Mouse (Mus musculus): ENCODE measurements around the gene Tmprss6.

Gene Tmprss6

DNA sequence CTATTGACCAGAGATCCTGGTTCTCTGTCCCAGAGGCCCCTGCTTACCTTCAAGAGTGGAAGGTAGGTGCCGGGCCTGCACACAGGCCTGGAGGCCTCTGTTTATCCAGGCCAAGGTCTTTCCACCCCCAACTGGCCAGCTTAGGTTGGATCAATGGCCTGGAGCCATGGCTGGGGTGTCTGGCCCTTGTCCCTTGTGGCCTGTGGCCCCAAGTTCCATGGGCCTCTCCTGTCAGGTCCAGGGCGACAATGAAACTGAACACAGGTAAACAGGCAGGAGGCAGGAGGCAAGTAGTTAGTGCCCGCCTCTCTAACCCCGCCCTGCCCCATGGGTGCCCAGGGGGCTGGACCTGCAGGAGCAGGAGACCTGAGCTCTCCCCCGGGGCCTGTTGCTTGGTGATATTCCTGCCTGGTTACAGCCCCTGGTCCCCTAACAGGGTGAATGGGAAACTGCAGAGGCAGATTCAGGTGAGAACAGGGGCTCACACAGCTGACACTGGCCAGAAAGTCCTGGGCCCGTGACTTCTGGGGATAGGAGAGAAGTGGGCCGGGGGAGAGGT is at the start of gene Tmprss6:
Gene Tmprss6, minus strand, starts transcription at position 256 of the 559 bp plus-strand sequence.
- no peak for DNase-seq

DNA sequence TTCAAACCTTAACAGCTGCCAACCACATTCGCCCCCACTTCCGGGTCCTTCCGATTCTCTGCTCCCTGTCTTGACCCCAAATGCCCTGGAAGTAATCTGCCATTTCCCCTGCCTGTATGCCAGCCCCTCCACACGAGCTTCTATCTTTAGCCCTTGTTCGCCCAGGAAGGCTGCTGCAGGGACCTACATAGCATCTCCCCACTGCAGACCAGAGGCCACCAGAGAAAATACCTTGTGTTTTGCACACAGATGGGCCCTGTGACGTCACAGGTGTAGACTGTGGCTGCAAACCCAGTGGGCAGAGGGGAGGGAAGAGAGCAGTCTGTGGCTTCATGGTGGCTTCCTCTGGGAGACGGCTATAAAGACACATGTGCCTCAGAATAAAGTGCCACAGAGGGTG is 49.8 kb upstream of the Tmprss6 start:
- no peak for DNase-seq

DNA sequence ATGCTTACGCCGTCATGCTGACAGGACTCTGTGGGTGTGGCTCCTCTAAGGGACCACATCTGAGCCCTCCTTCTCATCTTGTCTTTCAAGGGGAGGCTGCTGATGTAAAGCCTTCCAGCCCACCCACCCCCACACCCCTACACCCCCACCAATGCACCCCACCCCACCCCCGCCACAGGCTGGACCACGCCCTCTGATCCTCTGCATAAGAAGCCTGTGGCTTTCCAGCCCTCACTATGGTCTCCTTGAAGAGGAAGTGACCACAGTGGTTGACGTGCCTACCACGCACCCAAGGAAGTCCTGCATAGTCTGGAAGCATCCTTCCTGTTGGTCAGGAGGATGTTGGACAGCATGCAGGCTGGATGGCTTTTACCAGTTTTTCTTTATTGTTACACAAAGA is 47.3 kb upstream of the Tmprss6 start:
- DNase-seq = no peak

DNA sequence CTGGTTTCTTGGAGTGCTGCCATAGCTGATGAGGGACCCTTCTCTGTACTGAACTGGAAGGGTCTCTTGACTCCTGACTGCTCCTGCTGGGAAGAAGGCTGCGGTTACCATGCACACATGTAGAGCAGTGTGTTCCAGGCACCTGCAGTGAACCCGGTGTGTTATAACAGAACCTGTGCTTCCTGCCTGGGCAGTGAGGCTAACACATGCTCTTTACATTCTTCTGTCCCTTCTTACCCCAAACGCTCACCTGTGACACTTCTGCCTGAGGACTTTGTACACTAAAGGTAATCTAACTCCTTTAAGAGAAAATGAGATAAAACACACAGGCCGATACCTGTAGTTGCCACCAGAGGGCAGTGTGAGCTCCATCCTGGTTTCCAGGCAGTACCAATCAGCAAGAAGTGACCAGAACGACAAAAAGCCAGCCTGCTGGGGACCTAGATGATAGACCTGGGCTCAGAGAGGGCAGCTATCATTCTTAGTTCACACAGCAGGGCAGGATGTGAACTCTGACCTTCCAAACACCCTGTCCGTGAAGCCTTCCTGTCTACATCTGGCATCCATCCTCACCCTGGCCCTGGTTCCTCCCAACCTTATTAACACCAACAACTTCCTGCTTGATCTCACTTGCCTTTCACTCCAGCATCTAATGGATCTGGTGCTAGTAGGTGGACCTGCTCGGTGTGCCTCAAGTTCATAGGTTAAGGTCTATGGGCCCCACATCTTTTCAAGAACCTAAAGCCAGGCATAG is 46.1 kb upstream of the Tmprss6 start:
- DNase-seq = peak; percentile 88

DNA sequence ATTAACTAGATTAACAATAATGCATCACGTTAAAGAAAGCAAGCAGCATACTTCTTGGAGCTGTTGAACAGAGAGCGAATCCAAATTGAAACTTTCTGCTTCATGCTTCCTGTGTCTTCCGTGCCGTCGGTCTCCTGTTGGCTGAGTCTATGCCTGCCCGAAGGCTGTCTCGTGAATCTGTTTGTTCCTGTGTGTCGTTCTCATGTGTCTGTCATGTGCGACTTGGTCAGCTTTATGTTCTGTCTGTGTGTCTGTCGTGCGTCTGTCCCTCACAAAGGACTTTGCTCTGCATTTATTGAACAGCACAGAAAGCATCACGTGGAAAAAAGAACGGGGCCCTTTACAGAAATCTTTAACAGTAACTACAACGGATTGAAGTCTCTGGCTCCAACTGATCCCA is 44.6 kb upstream of the Tmprss6 start:
- DNase-seq = no peak

DNA sequence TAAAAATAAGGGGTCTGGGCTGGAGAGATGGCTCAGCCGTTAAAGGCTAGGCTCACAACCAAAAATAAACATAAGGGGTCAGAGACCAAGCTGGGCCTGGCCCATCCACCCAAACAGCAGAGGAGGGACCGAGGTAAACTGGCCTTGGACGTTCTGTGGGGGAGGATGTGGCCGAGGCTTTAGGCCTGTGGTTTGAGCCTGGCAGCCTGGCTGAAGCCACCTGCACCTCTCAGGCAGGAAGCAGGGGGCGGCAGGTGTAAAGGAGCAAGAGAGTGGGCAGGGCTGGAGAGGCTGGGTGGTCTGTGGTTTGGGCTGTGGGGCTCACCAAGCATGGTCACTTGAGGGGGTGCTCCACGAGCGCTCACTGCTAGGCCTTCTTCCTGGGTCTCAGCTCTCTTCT is 43.5 kb upstream of the Tmprss6 start:
- DNase-seq = no peak

DNA sequence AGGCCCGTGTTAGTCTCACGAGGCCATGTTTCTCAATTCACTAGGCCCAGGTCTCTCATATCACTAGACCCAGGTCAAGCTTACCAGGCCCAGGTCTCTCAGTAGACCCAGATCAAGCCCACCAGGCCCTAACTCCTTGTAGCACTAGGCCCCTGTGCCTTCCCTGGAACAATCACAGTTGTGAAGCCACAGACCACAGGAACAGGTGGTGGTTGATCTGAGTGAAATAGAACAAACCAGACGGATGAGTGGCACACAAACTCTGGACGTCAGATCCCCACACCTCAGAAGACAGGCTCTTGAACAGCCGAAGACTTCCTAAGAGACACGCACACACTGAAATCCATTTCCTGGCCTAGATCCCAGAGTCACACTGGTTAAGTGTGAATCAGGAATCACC is 42.3 kb upstream of the Tmprss6 start:
- no peak for DNase-seq

DNA sequence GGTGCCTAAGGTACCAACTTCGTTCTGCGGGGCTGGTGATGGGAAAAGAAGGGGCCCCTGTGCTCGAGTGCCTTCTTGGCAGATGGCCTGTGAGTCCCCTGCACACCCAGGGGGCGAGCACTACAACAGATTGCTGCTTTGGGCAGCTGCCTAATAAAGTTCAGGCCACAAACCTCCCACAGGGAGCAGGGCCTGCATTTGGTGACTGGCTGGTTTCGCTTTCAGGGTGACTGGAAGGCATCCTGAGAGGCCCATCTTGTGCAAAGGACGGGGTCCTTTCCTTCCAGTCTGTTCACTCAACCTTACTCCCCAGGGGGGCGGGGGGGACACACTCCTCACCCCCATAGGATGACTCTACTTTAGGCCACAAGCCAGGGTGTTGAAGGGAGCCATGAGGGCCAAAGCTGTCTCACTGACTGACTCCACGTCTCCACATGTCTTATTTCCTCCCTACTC is 41.7 kb upstream of the Tmprss6 start:
- no peak for DNase-seq

DNA sequence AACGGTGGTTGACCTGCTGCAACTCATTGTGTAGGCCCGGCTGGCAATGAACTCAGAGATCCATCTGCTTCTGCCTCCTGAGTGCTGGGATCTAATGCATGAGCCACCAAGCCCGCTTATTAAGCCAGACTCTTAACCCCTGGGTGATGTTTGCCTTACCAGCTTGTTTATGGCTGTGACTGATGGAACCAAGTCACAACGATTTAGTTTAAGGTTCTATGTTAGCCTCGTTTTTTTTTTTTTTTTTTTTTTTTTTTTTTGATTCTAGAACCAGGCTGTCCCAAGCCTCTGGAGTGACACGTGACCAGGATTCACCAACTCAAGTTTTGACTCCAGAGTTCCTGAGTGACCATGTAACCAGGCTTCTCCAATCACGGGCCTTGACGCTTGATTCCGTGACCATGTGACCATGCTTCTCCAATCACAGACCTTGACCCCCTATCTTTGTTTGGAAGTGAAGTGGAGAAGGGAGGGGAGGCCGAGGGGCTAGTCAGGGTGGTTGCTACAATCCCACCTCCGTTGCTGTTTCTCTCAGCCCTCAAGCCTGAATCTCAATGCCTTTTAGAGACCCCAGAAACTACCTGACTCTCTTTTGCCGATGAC is 41.0 kb upstream of the Tmprss6 start:
- DNase-seq = no peak

DNA sequence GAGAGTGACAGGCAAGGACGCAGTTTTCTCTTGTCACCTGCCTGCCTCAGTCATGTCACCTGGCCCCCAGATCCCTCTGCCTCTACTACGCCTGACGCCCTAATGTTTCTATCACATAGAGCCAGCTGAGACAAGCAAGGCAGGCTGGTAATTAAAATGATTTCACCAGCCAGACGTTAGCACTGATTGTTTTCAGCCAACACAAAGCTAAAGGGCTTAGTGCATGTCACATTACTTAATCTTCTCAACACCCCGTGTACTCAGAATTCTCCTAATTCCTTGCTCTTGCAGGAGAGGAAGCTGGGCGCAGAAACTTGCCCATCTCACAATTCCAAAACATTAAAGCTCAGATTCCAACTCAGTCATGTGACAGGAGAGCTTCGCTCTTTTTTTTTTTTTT is 40.0 kb upstream of the Tmprss6 start:
- no peak for DNase-seq

DNA sequence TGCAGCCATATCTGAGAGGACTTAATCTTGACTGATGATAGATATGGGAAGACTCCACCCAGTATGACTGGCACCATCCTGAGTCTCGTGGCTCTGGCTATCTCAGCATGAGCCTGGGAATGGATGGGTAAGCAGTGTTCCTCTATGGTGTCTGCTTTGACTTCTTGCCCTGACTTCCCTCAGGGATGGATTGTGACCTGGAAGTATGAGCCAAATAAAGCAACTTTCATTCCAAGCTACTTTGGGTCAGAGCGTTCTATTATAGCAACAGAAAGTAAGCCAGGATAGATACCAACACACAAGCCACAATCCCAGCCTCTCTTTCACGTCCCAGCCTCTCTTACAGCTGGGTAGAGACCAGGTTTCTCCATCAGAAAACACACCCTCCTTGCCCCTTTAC is 37.1 kb upstream of the Tmprss6 start:
- DNase-seq = no peak

DNA sequence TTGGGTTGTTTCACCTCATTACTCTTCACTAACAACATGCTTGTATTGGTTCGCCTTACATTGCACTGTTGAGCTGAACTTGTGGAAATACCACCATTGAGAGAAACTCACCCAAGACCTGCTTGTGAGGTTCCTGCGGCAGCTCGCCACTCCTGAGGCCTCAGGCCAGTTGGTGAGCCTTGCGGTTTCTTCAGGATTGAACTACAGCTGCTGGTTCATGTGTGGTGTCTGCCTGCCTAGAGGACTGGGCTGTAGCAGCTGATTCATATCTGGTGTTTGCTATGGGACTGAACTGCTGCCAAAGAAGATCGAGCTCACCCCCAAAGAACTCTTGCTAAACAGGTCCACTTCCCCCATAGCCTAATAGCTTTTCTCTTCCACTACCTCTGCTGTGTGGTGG is 36.4 kb upstream of the Tmprss6 start:
- no peak for DNase-seq

DNA sequence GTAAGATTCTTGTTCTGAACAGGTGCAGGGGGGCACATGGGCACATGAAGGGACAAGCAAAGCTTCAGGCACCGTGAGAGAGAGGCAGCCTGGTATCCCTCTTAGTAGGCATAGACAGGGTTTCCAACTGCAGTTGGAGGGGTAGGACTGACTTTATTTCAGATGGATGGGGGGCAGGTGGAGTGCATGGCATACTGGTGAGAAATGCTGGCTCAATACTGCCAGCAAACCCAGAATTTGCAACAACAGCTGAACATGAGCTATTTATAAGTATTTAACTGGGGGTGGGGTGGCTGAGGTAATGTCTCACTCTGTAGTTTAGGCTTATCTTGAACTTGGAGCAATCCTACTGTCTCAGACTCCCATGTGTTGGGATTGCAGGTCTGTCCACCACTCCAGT is 35.6 kb upstream of the Tmprss6 start:
- DNase-seq = no peak

DNA sequence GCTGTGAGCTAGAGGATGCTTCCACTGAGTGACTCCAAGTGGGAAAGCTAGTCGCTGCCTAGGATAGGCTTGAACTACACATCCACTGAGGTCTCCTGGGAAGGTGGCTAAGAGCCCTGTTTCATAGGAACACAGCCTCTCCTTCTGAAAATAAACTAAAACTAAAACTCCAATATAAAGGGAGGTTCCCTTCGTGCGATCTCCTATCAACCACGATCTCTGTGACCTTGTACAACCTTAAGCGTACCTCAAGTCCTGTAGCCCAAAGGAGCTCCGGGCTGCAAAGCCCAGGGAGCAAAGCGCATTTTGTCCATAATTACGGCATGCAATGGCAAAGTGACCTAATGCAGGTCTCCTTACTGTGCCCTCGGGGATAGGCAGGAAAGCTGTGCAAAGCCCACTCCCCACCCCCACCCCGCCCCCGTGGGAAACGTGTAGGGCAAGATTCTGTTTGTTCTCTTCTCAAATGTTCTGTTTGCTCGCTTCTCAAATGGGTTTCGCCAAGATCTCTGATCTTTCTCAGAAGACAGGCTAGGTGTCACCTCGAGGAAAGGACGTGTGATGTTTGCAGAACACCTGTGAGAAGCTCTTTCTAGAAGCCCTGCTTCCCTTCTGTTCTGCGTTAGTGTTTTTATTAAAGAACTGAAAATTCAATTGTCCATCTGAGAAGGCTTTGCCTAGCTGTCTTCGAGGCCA is 34.2 kb upstream of the Tmprss6 start:
- DNase-seq = no peak

DNA sequence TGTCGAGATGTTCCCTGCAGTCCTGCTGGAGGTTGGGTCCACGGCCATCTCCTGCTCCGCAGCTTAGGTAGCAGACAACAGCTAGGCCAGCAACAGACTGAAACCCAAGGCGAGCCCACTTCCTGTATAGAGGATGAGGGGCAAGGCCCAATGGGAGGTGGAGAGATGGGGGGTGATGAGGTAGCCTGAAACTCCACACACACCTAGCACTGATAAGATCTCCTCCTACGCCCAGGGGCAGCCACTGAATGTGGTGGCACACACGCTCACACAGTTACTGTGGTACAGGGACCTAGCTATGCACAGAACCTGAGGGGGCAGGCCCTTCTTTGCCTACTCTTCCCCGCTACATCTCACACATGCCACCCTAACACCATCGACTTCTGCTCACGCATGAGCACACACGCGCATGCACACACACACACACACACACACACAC is 26.6 kb upstream of the Tmprss6 start, which contains the start of gene Il2rb:
Gene Il2rb, minus strand, starts transcription at position 304 of the 439 bp plus-strand sequence.
- DNase-seq = no peak

DNA sequence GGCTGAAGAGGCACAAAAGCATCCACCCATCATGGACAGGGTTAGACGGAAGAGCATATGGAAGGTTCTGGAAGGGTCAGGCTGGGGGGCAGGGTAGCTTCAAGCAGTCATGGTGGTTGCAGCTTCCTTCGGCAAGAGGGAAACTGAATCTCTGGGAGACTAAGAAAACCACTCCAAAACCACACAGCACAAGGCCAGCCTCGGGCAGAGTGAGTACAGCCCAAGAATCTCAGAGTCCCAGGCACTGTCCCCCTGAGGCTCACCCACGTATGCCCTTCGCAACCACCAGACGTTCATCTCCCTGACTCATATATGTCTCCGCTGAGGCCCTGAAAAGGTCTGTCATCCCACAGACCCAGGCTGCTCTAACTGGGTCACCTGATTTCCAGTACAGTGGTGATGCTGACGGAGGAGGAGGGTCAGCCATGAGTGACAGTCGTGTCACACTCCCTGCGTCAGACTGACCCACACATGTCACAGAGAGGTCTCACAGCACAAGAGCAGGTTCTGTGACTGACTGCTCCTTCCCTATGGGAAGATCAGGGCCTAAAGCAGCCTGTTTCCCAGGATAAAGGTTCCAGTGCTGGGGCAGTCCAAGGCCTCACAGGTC is 25.1 kb upstream of the Tmprss6 start:
- DNase-seq = no peak

DNA sequence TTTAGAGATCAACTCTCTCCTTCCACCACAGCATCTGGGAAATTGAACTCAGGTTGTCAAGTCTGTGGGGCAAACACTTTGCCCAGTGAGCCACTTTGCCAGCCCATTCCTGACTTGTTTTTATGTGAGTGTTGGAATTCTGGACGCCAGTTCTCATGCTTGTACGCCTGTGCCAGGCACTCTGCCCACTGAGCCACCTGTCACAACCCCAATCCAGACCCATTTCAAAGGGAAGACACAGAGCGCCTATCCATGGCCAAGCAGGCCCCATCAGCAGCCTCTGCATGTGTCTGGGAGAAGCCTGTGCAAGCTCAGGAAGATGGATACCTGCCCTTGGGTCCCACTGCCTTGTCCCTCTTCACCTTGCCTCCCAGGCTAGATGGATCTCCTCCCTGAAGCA is 22.9 kb upstream of the Tmprss6 start:
- DNase-seq = no peak

DNA sequence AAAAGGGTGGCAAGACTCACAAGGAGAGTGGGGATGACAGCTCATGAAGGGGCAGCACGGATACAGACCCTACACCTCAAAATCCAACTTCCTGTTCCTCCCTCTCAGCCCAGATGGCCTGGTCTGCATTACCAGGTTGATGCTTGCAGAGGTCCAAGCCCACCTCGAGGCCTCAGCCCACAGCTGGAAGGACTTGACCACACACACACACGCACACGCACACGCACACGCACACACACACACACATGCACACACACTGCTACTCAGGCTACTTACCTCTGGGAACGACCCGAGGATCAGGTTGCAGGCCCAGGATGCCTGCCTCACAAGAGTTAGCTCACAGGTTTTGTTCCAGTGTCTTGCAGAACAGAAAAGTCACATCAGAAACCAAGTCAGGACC is 21.5 kb upstream of the Tmprss6 start:
- no peak for DNase-seq

DNA sequence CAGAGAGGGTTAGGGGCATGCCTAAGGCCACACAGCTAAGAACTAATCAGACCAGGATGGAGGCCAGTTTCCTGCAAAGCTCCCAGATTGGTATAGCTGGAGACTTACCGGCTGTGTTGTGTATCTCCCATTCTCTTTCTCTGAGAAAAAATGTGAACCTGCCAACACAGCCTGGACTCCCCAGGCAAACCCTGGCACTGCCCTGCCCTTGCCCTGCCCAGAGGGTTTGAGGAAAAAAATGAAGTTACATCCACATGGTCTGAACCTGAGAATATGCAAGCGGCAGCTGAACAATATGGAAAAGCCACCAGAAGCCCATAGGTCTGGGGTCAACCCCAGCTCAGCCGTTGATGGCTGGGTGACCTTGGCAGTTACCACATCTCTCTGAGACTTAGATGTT is 20.8 kb upstream of the Tmprss6 start:
- no peak for DNase-seq

DNA sequence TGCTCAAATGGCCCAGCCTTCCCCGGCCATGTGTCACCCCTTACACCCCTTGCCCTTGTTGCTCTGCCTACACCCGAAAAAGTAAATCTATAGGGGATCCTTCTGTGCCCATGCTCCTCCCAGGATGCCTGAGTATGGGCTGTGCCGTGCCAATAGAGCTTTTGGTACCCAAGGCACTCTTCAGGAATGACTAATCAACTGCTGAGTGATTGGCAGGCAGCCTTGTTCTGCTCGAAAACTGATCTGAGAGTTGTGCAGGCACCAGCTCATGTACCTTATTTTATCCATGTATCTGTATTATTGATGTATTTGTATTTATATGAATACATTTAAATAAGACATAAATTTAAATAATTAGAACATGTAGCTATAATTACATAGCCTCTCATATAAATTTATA is 18.6 kb upstream of the Tmprss6 start:
- DNase-seq = no peak

DNA sequence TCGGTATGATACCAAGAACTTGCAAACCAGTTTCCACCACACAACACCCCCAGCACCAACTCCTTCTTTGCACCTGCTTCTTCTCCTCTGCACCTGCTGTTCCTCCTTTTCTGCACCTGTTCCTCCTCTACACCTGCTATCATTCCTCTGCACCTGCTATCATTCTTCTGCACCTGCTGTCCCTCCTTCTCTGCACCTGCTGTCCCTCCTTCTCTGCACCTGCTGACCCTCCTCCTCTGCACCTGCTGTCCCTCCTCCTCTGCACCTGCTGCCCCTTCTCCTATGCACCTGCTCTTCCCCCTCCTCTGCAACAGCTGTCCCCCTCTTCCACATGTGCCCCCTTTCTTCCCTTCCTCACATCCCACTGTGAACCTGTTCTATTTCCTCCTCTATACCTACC is 18.1 kb upstream of the Tmprss6 start:
- DNase-seq = no peak

DNA sequence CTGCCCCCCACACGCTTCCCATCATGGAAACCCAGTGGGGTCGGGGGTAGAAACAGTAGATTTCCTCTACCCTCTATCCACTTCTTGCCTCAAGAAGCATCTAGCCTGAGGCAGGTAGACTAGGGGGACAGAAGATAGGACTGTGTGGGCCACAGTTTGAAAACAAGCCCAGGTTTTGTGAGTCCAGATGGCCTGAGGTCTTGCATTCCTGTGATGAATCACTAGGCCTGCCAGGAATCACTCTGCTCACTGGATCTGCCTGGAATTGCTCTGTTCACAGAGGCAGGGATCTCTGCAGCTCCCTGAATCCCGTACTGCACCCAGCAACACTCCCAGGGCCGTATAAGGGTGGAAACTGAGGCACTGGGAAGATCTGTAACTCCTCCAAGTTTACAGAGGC is 14.9 kb upstream of the Tmprss6 start:
- no peak for DNase-seq

DNA sequence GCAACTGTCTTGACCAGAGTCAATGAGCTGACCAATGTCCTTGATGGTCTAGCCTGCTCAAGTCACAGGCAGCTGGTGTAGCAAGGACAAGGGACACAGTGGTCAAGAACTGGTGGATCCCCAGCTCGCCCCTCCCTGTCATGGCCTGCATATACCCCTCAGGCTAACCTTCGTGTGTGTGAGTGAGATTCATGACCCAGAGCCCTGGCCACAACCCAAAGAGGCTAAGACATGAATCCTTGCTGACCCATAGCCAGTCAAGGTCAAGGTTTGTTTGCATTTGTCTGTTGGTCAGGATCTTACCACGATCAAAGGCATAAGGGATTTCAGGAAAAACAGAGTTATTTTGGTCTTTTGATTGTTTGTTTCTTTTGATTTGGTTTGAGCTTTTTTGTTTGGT is 14.1 kb upstream of the Tmprss6 start:
- no peak for DNase-seq

Data from kidney, postnatal 10 days (tissue).